Mouse (Mus musculus) brain, embryonic 18.5 days (tissue): Measurements from ENCODE around the gene Cpsf4l.

Experiments
- DNase-seq: peaks from one replicate; pipeline ENCODE4 v3.0.0-alpha.2; 2012; ENCODE audit warnings: low read depth, low spot score

Gene Cpsf4l

DNA sequence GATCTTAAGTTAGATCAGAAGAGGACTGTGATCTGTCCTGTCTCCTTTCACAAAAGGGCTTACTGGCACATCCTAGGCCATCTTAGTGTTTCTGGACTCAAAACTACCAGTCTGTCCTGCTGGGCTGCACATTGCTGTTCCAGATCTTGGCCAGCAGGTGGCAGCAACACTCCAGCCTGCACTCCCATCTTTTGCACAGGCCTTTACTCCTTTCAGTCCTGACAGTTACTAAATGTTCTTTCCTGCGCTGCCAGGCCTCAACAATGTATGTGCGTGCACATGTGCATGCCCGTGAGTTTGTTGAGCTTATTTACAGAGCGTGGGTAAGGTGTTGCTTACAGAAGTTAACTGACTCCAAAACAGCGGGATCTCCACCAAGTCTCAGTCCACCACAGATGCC is 6.1 kb downstream of the Cpsf4l start:
- peak; percentile 46 for DNase-seq

DNA sequence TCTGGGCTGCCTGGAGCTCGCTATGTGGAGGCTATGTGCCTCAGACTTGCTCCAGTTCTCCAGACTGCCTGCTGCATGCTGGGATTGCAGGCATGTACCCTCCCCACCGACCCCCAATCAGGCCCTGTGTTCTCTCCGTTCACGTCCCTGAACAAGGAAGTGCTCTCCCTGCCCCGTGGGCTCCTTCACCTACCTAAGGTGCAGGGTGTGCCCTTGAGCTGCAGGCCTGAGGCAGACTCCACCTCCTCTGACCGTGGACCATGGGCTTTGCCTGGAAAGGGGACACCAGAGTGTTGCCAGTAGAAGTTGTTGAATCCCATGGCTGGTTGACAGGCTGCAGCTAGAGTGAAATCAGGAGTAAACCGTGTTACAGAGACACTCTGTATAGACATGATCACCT is 10.2 kb downstream of the Cpsf4l start:
- DNase-seq = no peak

DNA sequence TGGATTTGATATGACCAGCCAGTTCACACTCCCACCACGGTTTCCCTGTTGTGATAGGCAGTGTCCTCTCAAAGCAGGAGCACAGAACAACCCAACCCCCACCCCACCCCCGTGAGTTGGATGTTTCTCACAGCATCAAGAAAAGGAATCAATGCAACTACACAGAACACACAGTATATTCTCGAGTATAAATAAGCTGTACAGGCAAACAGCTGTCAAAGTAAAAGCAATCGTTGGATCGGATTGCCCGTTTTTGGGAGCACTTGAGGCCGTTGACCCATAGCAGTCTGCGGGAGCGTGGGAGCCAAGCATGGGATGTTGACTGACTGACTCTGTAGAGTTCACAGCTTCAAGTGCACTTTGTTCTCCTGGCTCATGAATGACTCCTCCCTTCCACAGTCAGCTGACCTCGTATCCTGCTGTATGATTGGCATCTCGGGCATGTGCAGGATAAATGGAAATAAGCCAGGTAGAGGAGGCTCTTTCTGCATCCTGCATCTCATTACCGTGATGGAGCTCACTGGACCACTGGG is 11.7 kb downstream of the Cpsf4l start:
- no peak for DNase-seq

DNA sequence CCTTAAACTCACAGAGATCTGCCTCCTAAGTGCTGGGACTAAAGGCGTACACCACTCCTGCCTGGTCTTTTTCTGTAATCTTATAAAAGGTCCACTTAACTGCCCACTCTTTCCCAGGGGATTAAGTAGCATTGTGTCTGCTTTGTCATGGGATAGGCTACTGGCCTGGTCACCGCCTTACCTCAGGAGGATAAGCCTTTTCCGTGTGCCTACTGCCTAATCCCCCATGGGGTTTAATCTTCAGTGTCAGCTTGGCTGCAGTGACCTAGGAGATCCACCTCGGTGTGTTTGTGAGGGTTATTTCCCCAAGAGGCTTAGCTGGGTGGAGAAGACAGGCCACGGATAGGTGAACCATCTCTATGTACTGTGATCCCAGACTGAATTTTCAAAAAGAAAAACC is 12.2 kb downstream of the Cpsf4l start:
- DNase-seq = no peak

DNA sequence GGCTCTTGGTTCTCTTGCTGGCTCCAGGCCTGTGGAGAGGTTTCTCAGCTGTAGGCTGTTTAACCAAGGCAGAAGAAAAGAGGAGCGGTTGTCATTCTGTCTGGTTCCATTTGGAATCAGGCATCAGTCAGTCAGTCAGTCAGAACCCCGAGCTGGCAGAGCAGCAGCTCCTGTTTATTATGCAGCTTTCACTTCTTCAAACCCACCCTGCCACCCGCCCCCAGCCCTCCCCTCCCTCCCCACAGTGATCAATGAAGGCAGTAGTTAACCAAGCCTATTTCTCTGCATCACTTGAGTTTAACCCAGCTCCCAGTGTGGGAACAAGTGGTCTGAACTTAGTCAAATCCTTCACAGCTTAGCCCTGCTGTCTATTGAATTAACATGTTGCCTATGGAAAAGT is 18.0 kb downstream of the Cpsf4l start:
- DNase-seq = no peak

DNA sequence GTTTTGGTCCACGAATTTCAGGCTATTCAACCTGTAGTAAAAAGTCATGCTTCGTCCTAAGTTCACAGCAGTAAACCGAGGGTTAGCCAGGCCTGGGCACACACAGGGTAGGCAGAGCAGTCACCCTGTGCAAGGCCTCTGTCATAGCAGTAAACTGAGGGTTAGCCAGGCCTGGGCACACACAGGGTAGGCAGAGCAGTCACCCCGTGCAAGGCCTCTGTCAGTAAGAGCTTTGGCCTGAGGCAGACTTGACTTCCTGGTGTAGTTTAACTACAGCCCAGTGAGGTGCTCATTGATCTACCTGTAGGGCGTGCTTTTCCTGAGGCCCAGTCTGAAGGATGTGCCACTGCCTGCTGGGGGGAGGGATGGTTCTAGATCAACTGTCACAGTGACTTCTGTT is 18.5 kb downstream of the Cpsf4l start:
- DNase-seq = no peak

DNA sequence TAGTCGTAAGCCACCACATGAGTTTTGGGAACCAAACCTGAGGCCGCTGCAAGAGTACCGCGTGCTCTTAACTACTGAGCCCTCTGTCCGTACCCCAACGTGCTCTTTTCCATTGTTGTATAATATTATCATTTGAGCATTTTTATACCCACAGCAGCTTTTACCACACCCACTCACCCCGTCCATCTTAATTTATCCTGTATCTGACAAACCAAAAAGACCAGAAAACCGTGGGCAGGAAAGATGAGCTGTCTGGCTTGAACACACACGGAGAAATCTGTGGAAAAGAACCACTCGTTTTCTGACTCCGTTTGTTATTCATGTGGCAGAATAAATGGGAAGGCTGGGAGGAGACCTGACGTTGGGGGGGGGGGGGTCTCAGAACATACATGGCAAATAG is 19.3 kb downstream of the Cpsf4l start:
- DNase-seq = no peak

DNA sequence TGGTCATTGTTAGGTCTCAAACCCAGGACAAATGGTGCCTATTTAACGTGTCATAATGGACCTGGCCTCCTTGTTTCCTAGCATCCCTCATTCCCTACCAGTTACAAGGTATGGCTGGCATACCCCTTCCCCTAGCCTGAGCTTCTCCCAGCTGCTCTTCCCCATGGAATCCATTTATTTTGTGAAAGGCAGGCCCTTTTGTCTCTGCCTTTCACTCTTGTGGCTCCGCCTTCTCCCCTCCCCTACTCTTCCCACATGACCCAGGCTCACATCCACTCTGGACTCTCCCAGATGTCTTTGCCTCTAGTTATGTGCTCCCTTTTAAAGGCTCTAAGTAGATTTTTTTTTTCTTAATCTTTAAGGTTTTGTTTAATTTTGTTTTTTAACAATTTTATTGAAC is 22.8 kb downstream of the Cpsf4l start:
- DNase-seq = no peak

DNA sequence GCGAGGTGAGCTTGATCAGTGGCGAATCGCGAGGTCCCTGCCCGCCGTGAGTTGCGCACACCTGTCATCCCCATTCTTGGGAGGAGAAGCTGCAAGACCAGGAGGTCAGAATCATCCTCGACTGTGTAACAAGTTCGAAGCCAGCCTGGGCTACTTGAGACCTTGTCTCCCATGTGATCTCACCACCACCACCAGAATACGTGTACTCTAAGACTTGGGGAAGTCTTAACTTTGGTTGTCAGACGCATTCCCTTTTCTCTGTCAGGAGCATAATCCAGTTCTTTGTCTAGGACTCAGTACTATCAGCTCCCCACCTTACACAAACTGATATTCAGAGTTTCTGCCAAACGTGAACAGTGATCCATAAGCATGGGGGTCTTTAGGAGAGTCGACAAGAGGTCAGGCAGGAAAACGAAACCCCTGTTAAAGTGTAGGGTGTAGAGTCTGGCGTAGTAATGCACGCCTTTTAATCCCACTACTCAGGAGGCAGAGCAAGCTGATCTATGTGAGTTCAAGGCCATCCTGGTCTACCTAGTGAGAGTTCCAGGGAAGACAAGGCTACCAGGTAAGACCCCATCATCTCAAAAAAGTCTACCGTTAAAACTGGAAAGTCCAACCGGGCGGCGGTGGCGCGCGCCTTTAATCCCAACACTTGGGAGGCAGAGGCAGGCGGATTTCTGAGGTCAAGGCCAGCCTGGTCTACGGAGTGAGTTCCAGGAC is 24.9 kb downstream of the Cpsf4l start:
- no peak for DNase-seq

DNA sequence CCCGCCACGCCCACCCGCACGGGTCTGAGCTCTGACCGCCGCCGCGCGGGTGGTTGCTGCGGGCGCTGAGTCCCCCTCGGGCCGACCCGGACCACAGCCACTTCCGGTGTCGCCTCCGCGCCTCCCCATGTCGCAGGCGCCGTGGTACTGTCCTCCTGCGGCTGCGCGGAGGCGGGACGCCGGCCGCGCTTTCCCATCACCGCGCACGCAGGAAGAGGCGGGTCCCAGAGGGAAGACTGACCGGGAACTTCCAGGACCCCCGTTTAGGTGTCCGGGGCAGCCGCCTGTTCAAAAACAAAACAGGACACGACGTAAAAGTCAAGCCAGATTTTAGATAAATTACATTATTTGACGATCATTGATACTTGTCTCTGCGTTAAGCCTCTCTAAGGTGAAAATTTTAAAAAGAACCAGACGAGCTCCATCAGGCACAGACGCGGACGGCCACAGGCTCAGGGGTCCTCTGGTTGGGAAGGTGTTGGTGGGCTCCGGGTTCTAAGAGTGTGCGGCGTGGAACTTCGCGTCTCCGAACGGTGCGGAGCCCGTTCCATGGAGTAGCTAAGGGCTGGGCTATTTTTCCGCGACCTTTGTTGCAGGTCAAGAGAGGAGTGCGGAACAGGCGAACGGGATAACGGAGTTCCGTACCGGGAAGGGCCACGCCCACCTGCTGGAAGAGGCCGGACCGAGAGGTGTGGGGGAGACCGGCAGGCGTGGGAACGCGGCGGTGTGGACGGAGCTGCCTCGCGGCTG is 25.7 kb downstream of the Cpsf4l start, which contains the start of the genes Fam104a and D11Wsu47e:
Gene Fam104a (minus strand): TSS at position 199 of the 750 bp plus-strand sequence.
Gene D11Wsu47e (plus strand): TSS at position 456 of the 750 bp plus-strand sequence.
- peak; percentile 93 for DNase-seq

DNA sequence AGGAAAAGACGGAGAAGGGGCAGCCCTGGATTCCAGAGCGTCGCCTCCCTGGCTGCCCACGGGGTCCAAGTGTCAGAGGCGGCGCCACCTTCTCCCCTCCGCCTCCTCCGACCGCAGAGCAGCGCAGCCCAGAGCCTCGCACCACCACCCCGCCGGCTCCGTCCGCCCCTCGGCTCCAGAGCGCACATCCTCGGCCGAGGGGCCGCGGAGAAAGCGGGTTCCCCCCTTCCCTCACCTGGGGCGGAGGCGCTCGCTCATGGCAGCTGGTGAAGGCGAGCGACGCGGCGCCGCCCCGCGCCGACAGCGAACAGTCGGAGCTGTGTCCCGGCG is 26.2 kb downstream of the Cpsf4l start:
- DNase-seq = no peak

DNA sequence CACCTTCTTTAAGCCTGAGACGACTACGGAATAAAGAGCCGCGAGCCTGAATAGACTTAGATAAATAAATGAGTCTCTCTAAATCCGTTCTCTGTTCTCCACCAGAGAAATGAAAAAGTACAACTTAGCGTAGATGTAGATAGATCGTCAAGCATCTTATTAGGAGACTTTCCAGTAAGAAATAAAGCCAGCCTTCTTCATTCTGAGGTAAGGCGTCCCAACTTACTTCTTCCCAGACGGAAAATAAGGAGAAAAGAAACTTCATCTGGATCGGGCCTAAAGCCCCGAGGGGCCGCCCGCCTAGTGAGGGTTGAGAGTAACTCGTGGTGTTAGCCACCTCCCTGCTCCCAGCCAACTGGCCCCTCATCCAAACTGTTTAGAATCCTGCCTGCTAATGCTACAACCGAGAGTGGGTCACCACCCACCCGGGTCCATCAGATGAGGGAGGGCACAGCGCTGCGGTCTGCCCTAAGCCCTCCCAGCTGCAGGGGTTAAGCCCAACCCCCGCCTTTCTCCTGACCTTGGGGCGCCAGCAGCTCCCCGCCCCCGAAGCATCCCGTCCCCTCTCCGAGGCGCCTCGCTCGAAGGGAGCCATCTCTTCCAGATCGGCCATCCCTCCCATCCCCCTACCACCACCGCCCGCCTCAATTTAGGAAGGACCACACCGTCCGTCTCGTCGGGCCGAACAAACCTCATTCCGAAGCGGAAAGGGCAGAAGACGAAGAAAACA is 26.8 kb downstream of the Cpsf4l start:
- no peak for DNase-seq

DNA sequence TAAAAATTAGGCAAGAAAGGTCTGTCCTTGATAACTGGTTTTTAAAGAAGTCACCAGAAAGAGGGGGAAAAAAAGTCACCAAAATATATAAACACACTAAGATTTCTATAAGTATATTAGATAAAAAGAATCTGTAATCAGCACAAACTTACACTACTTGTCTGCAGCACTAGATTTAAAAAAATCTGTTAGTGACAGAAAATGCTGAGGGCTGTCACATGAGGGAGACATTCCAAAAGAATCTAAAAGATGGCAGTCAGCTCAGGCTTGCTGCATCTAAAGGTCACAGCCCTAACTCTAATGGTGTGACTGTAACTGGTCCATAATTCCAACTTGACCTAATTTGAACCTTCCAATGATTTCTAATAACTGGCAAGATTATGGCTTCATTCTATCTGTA is 27.8 kb downstream of the Cpsf4l start:
- DNase-seq = no peak

DNA sequence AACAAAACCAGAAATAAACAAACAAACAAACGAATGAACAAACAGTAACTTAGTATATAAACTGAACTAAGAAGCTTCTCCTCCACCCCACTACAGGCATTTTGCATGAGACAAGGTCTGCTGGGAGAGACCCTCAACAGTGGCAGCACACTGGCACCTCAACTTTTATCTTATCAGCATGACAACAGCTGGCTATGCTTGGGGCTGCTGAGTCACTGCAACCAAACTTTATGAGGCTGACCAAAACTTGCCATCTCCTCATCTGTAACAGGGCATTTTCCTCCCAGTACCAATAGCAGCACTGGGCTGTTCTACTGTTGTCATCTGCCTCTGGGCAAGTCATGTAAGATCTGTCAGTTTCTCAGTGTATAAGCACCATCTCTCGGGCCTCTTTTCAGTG is 28.9 kb downstream of the Cpsf4l start:
- no peak for DNase-seq

DNA sequence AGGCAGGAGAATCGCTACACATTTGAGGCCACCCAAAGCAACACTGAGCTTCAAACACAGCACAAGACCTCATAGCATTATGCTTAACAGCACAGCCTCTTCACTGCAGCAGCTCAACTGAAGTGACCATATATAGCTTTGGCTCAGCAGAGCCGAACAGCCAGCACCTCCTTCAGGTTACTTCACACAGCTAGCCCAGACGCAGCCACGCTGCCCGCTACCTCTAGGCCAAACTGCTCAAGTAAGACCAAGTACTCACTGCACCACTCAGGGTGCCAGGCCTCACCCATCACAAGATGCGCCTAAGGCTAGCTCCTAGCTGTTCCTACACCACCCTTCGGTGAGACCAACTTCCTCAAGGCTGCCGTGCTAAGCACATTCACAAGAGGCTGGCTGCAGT is 31.4 kb downstream of the Cpsf4l start:
- no peak for DNase-seq

DNA sequence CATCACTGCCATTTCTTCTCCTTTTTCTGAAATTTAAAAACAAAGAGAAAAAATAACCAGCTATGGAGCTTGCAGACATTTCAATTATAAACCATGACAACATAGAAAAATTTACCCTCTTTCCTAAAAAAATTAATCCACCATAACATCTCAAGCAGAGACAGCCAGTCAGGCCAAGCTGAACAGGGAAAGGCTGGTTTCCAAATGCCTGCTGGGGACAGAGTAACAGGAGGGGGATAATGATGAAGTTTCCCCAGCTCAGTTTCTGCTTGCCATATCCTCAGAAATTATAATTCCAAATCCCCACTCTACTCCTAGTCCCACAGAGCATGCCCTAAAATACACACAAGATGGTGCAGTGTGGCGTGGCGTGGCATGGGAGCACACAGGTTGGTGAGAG is 32.4 kb downstream of the Cpsf4l start:
- no peak for DNase-seq

DNA sequence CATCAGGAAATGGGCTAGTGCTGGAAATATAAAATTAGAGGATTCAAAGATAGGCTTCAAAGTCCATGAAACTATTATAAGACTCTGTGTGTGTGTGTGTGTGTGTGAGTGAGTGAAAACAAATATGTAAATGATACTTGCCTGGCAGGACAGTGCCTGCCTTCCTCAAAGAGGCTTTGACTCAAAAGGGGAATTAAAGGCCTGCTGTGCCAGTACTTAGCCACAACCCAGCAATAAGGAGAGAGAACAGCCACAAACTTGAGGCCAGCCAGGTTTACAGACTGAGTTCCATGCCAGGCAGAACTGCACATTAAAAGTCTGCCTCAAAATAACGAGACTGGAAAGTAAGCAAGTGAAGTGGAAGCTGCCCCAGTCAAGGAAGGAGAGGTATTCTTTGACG is 33.0 kb downstream of the Cpsf4l start:
- no peak for DNase-seq

DNA sequence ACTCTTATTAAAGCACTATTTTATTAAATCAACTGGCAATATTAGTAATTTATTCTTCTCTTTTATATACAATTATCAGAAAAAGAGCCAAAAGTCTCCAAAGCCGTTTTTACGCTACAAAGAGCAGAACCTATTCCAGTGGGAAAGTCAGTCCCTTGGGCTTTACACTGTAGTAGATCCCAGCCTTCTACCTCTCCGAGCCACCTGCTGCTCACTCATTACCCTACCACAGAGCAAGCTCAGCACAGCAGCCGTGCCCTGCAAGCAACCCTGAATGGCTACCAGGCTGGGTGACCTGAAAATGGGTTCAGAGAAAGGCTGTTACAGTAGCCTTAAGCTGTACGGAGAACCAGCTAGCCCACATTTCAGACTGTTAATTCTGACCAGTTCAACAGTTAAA is 35.2 kb downstream of the Cpsf4l start:
- no peak for DNase-seq

DNA sequence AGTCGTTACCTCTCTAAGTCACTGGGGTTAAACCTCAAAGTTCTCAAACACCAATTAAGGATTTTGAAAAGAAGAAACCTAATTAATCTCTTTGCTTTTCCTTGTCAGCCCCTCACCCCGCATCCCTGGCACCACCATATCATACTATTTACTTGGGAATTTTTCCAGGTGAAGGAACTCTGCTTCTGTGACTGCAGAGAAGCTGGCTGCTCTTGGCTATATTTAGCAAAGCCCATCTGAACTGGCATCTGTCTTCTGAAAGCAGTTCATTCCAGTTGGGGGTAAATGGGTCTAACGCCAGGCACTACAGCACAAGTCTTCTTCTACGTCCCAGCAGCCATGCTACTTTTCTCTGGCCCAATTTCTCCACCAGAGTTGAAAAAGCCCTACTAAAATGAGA is 36.2 kb downstream of the Cpsf4l start:
- no peak for DNase-seq

DNA sequence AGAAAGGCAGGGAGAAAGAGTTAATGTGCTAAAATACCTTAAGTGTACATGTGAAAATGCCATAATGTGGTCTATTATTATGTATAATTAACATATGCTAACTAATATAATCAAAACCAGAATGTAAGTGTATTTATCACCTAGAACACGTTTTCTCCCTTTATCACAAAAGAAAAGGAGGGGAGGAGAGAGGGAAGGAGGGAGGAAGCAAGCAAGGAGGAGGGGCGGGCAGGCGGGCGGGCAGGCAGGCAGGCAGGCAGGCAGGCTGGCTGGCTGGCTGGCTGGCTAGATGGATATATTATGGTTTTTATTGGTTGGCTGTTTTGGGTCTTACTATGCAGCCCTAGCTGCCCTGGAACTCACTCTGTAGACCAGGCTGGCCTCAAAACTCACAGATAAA is 40.1 kb downstream of the Cpsf4l start:
- DNase-seq = no peak

DNA sequence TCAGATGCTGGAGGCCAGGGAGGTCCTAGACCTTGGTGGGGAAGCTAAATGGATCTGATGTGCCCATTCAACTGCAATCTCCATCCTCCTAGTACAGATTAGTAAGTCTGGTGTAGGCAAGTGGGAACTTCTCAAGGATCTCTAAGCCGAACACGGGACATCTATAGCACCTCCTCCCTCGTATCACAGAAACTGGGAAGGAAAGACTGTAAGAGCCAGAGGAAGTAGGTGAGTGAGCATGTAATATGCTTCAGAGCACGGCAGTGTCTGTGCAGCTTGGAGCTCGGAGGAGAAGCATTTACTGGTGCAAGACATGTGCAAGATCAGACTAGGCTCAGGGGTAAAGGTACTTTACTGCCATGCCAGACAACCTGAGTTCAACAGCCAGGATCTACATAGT is 41.0 kb downstream of the Cpsf4l start:
- no peak for DNase-seq

DNA sequence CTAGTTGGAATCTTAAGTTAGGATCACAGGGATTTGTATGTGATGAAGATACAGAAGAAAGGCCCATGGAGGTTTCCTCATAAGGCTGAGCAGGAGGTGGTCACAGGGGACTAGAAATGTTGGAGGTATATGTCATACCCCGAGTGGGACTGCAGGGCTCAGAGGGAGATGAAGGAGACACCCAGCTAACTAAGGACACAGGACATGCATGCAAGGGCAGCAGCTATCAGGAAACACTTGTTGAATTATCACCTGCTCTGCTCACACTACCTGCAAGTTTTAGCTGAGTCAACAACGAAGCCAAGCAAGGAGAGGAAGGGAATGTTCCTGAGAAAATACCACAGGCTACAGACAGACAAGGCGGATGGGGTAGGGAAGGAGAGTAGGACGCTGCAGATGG is 42.1 kb downstream of the Cpsf4l start:
- DNase-seq = no peak

DNA sequence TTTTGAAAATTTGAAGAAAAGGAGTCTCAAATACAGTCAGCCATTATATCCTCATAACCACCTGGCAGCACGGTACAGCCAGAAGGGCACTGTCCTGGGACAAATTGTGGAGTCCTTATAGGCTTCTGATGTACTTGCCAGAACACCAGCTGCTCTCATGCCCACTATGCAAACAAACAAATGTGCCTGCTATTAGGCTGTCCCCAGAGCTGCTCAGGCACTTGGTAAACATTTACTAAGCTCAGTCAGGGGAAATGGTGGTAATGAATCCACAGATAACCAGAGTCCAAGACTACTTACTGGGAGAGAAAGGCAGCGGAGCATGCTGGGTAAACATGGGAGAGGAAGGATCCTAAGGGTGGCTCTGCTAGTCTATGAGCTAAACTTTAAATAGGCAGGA is 42.7 kb downstream of the Cpsf4l start:
- no peak for DNase-seq
